ENCODE assay signal across 8 mouse cellular contexts in genomic region chr13:67500084-67500719, GRCm38 (mm10). TPM values are rescaled to one million over a fixed set of nuclear protein-coding genes. Genes with fewer than 3 reads are reported as not detected.
DNase-seq lines count a peak whose midpoint lies in the region; ATAC-seq and TF ChIP-seq lines count a peak whose summit lies in the region.

TSS of gene Zfp58 (minus strand) at chr13:67500555.

- no peak for TF ChIP-seq CTCF in E14TG2a.4 (conservative IDR thresholded peaks at IDR 0.05; ENCODE audit: low read length)
- TF ChIP-seq CTCF in heart, postnatal 0 days (IDR thresholded peaks at IDR 0.05; ENCODE audit: low read depth), result no peak
- TF ChIP-seq CTCF in testis, adult 2 months (IDR thresholded peaks at IDR 0.05; ENCODE audit: control insufficient read depth, insufficient read depth, insufficient replicate concordance, low read depth, low read length), result no peak

- peak within 1 kb of the TSS; percentile 60 for H3K9ac ChIP-seq in forebrain, embryonic 12.5 days
- peak within 1 kb of the TSS; percentile 60 for H3K9ac ChIP-seq in heart, postnatal 0 days (replicated peaks; ENCODE audit: low read depth, low read length)
- H3K9ac ChIP-seq in liver, embryonic 16.5 days (ENCODE audit: low read depth, low read length), result peak within 1 kb of the TSS; percentile 69
- H3K9ac ChIP-seq in neural tube, embryonic 13.5 days, result peak within 1 kb of the TSS; percentile 82

- ATAC-seq in forebrain, embryonic 12.5 days (ENCODE audit: low FRiP score), result peak; percentile 97
- peak; percentile 95 for ATAC-seq in heart, postnatal 0 days (ENCODE audit: insufficient read depth, low read depth)
- ATAC-seq in liver, embryonic 16.5 days (ENCODE audit: low read depth), result peak; percentile 86
- peak; percentile 98 for ATAC-seq in neural tube, embryonic 13.5 days (ENCODE audit: low read depth)

- H3K4me2 ChIP-seq in forebrain, embryonic 12.5 days, result peak within 1 kb of the TSS; percentile 70
- H3K4me2 ChIP-seq in heart, postnatal 0 days (ENCODE audit: low read depth, low read length), result peak within 1 kb of the TSS; percentile 76
- peak within 1 kb of the TSS; percentile 84 for H3K4me2 ChIP-seq in liver, embryonic 16.5 days (ENCODE audit: low read depth, low read length)
- peak within 1 kb of the TSS; percentile 76 for H3K4me2 ChIP-seq in neural tube, embryonic 13.5 days

- no peaks in the 10 kb centered on the region for H3K27me3 ChIP-seq in E14TG2a.4 (ENCODE audit: insufficient read depth, low read length)
- no peaks in the 10 kb centered on the region for H3K27me3 ChIP-seq in forebrain, embryonic 12.5 days
- H3K27me3 ChIP-seq in heart, postnatal 0 days (ENCODE audit: control insufficient read depth, insufficient read depth, low read length), result no peaks in the 10 kb centered on the region
- H3K27me3 ChIP-seq in liver, embryonic 16.5 days (ENCODE audit: control insufficient read depth, insufficient read depth, low read depth, low read length), result no peaks in the 10 kb centered on the region
- no peaks in the 10 kb centered on the region for H3K27me3 ChIP-seq in neural tube, embryonic 13.5 days
- H3K27me3 ChIP-seq in testis, adult 2 months (ENCODE audit: control insufficient read depth, insufficient read depth, low read length), result no peaks in the 10 kb centered on the region

- peak; percentile 80 for DNase-seq in c-Kit-positive CD71-positive TER-119-positive erythroid progenitor cells, embryonic 14.5 days (ENCODE audit: low spot score)
- peak; percentile 83 for DNase-seq in heart, postnatal 0 days (ENCODE audit: low spot score)
- DNase-seq in kidney, postnatal 4 days, result peak; percentile 82 to 86

- H3K4me1 ChIP-seq in E14TG2a.4 (replicated peaks; ENCODE audit: low read depth, low read length), result peaks cover 12% of the 10 kb centered on the region
- H3K4me1 ChIP-seq in forebrain, embryonic 12.5 days, result peaks cover 9% of the 10 kb centered on the region
- peaks cover 6% of the 10 kb centered on the region; the same call in 1 of the 2 replicates for H3K4me1 ChIP-seq in heart, postnatal 0 days (ENCODE audit: control insufficient read depth, insufficient read depth)
- peaks cover 9% of the 10 kb centered on the region; the same call in 1 of the 2 replicates for H3K4me1 ChIP-seq in liver, embryonic 16.5 days (ENCODE audit: control insufficient read depth, low read depth, low read length)
- H3K4me1 ChIP-seq in neural tube, embryonic 13.5 days (replicated peaks), result peaks cover 8% of the 10 kb centered on the region
- peaks cover 2% of the 10 kb centered on the region for H3K4me1 ChIP-seq in testis, adult 2 months (ENCODE audit: control insufficient read depth, insufficient read depth, low read length)

- 0 out of 2 replicates have a peak, but pooled peaks have one; percentile 39 for TF ChIP-seq POLR2A in testis, adult 2 months (IDR thresholded peaks at IDR 0.05; ENCODE audit: control insufficient read depth, low read depth, low read length)

- no peak within 1 kb of the TSS for H3K27ac ChIP-seq in forebrain, embryonic 12.5 days
- H3K27ac ChIP-seq in heart, postnatal 0 days (ENCODE audit: low read depth), result no peak within 1 kb of the TSS
- peak within 1 kb of the TSS; percentile 57 for H3K27ac ChIP-seq in liver, embryonic 16.5 days (ENCODE audit: low read length)
- peak within 1 kb of the TSS; percentile 46; the same call in 1 of the 2 replicates for H3K27ac ChIP-seq in neural tube, embryonic 13.5 days (replicated peaks)
- H3K27ac ChIP-seq in testis, adult 2 months (ENCODE audit: control insufficient read depth, insufficient read depth, low read depth, low read length), result peak within 1 kb of the TSS; percentile 39; the same call in 1 of the 2 replicates

- peak within 1 kb of the TSS; percentile 86 for H3K4me3 ChIP-seq in E14TG2a.4 (replicated peaks; ENCODE audit: low read length)
- peak within 1 kb of the TSS; percentile 74 for H3K4me3 ChIP-seq in forebrain, embryonic 12.5 days (replicated peaks)
- H3K4me3 ChIP-seq in heart, postnatal 0 days (ENCODE audit: low read depth, low read length), result peak within 1 kb of the TSS; percentile 87
- H3K4me3 ChIP-seq in liver, embryonic 16.5 days (ENCODE audit: low read depth, low read length), result peak within 1 kb of the TSS; percentile 79
- H3K4me3 ChIP-seq in neural tube, embryonic 13.5 days, result peak within 1 kb of the TSS; percentile 83
- peak within 1 kb of the TSS; percentile 91 for H3K4me3 ChIP-seq in testis, adult 2 months (ENCODE audit: control insufficient read depth, low read depth, low read length)

- H3K9me3 ChIP-seq in E14TG2a.4 (ENCODE audit: low read length), result no peaks in the 10 kb centered on the region
- no peaks in the 10 kb centered on the region for H3K9me3 ChIP-seq in forebrain, embryonic 12.5 days
- no peaks in the 10 kb centered on the region for H3K9me3 ChIP-seq in heart, postnatal 0 days (replicated peaks; ENCODE audit: control insufficient read depth, low read length)
- no peaks in the 10 kb centered on the region for H3K9me3 ChIP-seq in liver, embryonic 16.5 days (replicated peaks; ENCODE audit: control insufficient read depth, low read length)
- H3K9me3 ChIP-seq in neural tube, embryonic 13.5 days, result no peaks in the 10 kb centered on the region

- WGBS in forebrain, embryonic 12.5 days, result under 1% methylated on average over 22 of the region's 22 CpGs
- 0% methylated on average over 22 of the region's 22 CpGs for WGBS in heart, postnatal 0 days
- under 1% methylated on average over 22 of the region's 22 CpGs for whole genome bisulfite sequencing in liver, embryonic 16.5 days (ENCODE audit: insufficient replicate concordance)
- under 1% methylated on average over 22 of the region's 22 CpGs for WGBS in neural tube, embryonic 13.5 days

- H3K36me3 ChIP-seq in E14TG2a.4 (ENCODE audit: insufficient read depth, low read length), result no peaks in the 10 kb centered on the region
- H3K36me3 ChIP-seq in forebrain, embryonic 12.5 days (replicated peaks), result peaks cover 2% of the 10 kb centered on the region
- 0 out of 2 replicates have a peak, but pooled peaks cover 4% of the 10 kb centered on the region for H3K36me3 ChIP-seq in heart, postnatal 0 days (replicated peaks; ENCODE audit: control insufficient read depth, insufficient read depth, low read length)
- no peaks in the 10 kb centered on the region for H3K36me3 ChIP-seq in liver, embryonic 16.5 days (ENCODE audit: control insufficient read depth, insufficient read depth)
- peaks cover 9% of the 10 kb centered on the region for H3K36me3 ChIP-seq in neural tube, embryonic 13.5 days
- H3K36me3 ChIP-seq in testis, adult 2 months (ENCODE audit: control insufficient read depth, insufficient read depth, low read length), result no peaks in the 10 kb centered on the region

- TF ChIP-seq EP300 in heart, postnatal 0 days (IDR thresholded peaks at IDR 0.05; ENCODE audit: low read depth), result no peak

RNA-seq across cellular contexts. Expression of gene Zfp58, which starts in this region (rescaled TPM):
- 17.5 and 18.0 TPM in 2 replicates for polyA plus RNA-seq in forebrain, embryonic 12.5 days (2016; fragmentation: Nextera tagmentation; extraction: Ambion mirVana)
- total RNA-seq in heart, postnatal 0 days (2014; rRNA removed; ENCODE audit: low replicate concordance), result 0.11 and 1.7 TPM in 2 replicates
- polyA plus RNA-seq in heart, postnatal 0 days (2015; fragmentation: Nextera tagmentation; extraction: Ambion mirVana), result 4.1 and 4.6 TPM in 2 replicates
- 2.3 and 3.0 TPM in 2 replicates for polyA plus RNA-seq in liver, embryonic 16.5 days (2015; fragmentation: Nextera tagmentation; extraction: Ambion mirVana)
- polyA plus RNA-seq in neural tube, embryonic 13.5 days (2015; fragmentation: Nextera tagmentation; extraction: Ambion mirVana), result 12.8 and 14.2 TPM in 2 replicates
- polyA plus RNA-seq in testis, adult 2 months (2012; rRNA removed), result 2.8 and 3.2 TPM in 2 replicates

Comparison
In these comparisons a context has a peak if more than half of its experiments do, and no peak if none do; other contexts are left out.
1. H3K27ac ChIP-seq: peak in liver, embryonic 16.5 days (single experiment), neural tube, embryonic 13.5 days (single experiment) and testis, adult 2 months (single experiment); none in forebrain, embryonic 12.5 days (single experiment) and heart, postnatal 0 days (single experiment).
2. Peak in every context shown above with its lines, with median percentiles within 50 percentile points of each other: H3K4me3 ChIP-seq, DNase-seq, ATAC-seq, H3K4me2 ChIP-seq and H3K9ac ChIP-seq.